Mouse (Mus musculus) 3T3-L1 (cell line): ENCODE data around the gene Cracr2b.

ENCODE experiments used
- DNase-seq: peaks from one replicate; pipeline ENCODE4 v3.0.0-alpha.2; 2015; ENCODE audit warnings: low read depth, low spot score

Cracr2b gene

GRCm38 (mm10) chr7:141485606-141486005, 24.7 kb downstream of the Cracr2b start:
- DNase-seq = no peak

GRCm38 (mm10) chr7:141486239-141486638, 25.3 kb downstream of the Cracr2b start:
- no peak for DNase-seq

- DNase-seq = no peak
Measured at GRCm38 (mm10) chr7:141487141-141487540, 26.2 kb downstream of the Cracr2b start.

- peak; percentile 45 for DNase-seq
Measured at GRCm38 (mm10) chr7:141491151-141491550, 30.3 kb downstream of the Cracr2b start.

- no peak for DNase-seq
Measured at GRCm38 (mm10) chr7:141492738-141493137, 31.8 kb downstream of the Cracr2b start.

- DNase-seq = no peak
Measured at GRCm38 (mm10) chr7:141493729-141494128, 32.8 kb downstream of the Cracr2b start.

DNA sequence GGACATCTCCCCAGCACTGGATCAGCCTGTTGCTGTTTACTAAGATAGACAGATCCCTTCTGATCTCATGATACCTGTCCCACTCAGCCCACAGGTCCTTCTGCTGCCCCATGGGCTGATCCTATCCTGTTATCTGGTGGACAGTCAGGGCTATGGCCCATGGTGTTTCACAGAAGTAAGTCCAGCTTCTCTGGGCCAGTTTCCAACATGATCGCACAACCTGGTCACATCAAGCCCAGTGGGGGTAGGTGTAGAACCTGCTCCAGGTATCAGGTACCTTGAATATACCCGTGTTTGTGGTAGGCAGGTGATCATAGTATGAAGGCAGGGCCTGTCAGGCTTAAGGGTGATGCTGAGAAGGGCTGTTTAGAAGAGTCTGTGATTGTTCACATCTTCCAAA, 34.5 kb downstream of the Cracr2b start:
- DNase-seq = no peak

GRCm38 (mm10) chr7:141495940-141496339, 35.0 kb downstream of the Cracr2b start:
- DNase-seq = no peak

DNA sequence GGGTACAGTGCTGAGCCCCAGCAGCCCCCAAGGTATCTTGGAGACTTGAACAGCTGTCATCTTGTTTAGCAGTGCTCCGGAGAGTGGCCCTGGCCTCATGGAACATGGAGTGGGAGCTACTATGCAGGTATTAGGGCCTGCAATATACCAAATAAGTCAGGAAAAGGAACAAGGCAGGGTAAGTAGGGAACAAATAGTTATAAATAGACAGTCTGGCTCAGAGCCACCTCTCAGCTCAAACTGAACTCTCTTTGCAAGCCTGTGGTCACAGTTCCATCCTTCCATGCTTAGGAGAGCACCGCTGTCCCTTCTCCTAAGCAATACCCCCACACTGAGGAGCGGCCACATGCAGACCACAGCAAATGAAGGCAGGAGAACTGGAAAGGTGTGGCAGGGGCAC, 36.7 kb downstream of the Cracr2b start:
- DNase-seq = no peak

DNA sequence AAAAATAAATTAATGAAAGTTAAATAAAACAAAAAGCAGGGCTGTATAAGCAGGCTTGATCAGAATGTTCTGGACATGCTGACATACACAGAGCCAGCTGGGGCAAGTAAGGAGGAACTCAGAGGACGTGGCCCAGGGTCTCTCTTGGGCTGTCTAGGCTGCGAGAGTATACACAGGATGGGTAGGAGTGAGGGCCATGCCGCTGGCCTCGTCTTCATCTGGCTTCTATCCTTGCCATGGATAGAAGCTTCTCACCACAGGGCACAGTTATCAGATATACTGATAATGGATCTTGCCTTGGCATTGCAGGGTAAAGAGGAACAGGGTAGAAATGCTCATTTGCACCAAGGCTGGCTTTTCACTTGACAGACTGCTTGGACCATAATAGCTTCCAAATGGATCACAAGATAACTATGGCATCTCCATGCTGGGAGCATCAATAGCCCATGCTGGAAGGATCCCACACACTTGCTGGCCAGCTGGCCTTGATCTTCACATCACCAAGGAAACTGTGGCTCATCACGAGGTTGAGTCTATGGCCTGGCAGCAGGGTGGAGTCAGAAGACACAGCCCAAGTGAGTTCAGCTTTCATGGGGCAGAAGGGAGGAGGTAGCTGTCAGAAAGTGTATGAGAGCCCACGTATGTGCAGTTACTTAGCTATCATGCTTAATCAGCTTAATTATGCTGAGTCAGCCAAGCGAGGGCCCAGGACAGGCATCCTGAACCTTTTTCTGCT, 41.1 kb downstream of the Cracr2b start:
- no peak for DNase-seq

GRCm38 (mm10) chr7:141502556-141502905, 41.6 kb downstream of the Cracr2b start:
- no peak for DNase-seq

DNA sequence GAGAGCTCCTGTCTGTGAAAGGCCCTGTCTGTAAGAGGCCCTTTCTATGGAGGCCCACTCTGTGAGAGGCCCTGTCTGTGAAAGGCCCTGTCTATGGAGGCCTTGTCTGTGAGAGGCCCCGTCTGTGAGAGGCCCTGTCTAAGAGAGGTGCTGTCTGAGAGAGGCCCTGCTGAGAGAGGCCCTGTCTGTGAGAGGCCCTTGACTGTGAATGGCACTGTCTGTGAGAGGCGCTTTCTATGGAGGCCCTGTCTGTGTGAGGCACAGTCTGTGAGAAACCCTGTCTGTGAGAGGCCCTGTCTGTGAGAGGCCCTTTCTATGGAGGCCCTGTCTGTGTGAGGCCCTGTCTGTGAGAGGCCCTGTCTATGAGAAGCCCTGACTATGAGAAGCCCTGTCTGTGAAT, 45.4 kb downstream of the Cracr2b start:
- no peak for DNase-seq

- no peak for DNase-seq
Measured at GRCm38 (mm10) chr7:141508160-141508559, 47.3 kb downstream of the Cracr2b start.

DNA sequence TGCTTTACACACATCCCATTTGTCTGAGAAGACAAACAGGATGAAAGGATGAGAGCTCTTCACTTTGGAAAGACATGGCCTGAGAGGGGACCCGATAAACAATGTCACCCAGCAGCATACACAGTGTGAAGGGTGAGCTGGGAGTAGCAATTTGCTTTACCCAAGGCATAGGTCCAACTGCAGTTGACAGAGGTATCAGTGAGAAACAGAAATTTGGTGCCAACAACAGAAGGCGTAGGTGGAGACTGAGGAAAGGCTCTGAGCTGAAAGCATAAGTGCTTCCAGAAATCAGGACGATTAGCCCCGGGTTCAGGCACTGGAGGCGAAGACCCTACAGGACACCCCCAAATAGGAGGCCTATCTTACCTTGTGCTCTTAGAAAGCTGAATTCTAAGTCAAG, 49.3 kb downstream of the Cracr2b start:
- DNase-seq = no peak

DNA sequence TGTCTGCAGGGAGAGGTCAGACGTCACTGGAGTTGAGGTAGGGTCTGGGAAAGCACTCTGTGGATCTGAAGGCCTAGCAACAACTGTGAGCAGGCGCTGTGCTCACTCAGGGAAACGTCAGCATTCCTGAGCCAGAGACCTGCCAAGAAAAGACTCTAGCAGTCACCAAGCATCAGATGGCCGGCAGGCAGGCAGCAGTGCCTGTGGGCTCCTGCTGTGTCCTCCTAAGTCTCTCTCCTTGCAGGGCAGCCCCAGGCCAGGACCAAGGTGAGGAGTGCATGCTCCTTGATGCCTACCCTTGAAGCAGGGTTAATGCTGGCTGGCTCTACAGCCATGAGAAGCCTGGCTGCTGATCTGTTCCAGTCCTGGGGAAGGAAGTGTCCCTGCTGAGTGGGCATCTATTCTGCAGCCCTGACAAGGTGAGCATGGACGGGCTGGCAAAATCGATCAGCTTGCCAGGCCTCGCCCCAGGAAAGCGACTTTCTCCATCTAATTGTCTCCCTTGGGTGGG, 49.8 kb downstream of the Cracr2b start:
- DNase-seq = no peak
